Mouse (Mus musculus) MN1 (cell line): Measurements from ENCODE around the gene Rreb1.

ENCODE experiments used
- DNase-seq: peaks from one replicate; pipeline ENCODE4 v3.0.0-alpha.2; 2016; ENCODE audit warnings: low spot score

Gene Rreb1

DNA sequence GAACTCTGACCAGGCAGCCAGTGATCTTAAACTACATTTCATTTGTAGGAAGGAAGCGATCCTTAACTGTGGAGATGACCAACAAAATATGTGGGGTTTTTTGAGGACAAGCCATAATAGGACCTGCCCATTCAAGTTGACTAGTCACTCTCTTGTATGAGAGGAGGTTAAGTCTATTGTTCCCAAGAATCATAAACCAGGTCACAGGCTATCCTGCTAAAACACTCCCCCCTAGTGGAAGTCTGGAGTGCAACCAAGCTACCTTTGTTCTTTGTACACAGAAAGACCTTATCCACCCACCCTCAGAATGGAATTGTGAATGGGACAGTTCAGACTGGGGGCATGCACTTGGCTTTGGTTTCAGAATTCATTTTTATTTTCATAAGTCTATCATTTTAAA is 166.1 kb downstream of the Rreb1 start:
- peak; percentile 48 for DNase-seq

DNA sequence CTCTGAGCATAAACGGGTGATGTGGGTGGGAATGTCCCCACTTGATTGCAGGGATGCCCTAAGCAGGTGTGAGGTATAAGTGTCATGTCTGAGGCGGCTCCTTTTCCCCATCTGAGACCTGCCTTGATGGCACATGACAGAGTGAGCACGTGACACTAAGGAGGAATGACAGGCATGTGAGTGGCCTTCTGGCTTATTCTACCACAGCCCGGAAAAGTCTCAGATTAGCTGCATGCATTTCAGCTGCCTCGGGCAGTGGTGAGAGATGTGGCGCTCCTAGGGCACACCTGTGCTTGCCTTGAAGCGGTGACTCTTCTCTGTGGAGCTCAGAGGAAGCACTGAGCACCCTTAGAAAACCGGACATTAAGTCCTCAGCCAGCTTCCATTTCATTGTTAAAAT is 167.2 kb downstream of the Rreb1 start:
- no peak for DNase-seq

DNA sequence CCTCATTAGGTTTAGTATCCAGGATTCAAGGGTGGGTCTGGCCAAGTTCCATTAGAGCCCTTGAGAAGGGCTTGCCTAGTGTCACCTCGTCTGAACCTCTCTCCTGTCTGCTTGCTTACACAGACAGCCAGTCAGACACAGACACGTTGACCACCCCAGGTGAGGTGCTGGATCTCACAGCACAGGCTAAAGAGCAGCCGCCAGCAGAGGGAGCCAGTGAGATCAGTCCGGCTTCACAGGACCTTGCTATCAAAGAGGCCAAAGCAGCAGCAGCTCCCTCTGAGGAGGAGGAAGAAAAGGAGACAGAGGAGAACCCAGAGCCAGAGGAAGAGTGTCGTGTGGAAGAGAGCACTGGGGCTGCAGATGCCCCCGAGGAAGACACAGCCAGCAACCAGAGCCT is 168.5 kb downstream of the Rreb1 start:
- DNase-seq: peak; percentile 70

DNA sequence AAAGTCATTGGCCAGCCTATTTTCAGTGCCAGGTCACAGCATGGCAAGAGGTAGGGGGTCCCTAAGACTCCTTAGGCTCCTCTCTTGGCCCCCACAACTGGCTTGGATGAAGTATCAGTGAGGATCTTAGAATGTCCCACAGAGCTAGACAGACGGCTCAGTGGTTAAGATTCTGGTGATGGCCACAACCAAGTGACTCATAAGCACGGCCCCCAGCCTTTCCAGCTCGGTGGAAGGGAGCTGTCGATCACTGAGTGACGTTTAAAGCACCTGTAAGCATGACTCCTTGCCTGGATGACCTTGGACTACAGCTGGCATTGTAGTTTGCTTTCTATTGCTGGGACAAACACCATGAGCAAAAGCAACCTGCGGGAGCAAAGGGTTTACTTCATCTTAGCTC is 174.8 kb downstream of the Rreb1 start:
- no peak for DNase-seq

DNA sequence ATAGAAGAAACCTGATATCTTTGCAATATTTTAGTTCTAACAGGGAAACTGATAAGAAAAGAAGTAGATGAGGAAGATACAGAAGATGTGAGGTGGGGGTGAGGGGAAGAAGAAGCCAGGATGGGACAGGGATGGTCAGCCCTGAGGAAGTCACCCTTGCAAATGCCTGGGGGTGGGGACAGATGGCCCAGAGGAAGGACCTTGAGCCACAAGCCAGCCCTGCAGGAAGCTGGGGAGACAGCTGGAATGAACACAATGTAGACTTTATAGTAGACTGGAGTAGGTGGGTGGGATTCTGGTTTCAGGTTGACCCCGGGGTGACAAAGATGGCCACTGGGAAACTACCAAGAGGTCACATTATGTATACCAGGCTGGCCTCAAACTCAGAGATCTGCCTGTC is 176.1 kb downstream of the Rreb1 start:
- no peak for DNase-seq

DNA sequence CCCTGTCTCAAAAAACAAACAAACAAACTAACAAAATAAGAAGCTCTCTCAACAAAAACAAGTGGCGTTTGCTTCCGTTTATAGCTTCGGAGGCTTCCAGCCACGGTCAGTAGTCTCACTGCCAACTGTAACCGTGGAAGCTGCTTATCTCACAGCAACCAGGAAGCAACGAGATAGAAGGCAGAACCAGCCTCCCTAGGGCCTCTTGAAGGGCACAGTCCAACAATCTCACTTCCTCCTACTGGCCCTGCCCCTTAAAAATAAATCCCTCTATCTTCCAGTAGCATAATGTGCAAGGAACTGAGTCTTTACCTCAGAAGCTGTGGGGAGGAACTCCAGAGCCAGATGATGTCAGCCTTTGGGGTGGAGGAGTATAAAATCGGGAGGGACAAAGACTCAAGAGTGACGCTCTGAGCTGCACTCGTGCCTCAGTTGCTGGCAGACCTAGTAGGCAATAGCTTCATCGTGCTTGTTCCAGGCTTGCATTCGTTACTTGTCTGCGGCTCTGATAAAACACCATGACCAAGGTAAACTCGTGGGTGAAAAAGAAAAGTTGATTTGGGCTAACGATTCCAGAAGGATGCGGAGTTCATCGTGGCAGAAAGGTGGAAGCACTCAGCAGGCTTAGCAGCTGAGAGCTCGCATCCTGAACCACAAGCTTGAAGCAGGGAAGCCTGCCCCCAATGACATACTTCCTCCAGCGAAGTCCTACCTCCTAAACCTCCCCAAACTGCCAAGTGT is 180.5 kb downstream of the Rreb1 start:
- no peak for DNase-seq

DNA sequence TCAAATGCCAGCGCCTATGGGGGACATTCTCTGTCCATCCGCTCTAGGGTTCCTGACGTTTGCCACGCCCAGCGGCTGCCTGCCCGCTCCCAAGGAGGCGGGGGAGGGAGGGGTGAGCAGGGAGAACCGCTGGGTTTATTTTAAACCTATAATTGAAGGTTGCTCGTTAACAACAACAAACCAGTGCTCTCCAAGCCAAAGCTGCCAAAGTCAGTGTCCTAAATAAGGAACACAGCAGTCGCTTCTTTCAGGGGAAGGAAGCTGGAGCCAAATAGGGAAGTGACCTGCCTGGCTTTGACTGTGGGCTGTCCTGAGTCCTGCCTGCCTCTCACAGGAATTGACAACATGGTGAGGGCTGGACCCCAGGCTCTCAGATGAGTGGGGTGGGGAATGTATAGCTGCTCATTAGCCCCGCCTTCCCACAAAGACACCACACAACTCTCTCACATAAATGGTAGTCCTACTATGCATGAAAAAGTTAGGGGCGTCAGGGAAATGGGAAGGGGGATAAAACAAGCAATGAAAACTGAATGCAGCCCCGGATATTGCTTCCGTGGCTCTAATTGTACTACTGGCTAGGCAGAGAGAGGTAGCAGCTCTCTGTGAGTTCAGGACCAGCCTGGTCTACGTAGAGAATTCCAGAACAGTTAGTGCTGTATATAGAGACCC is 181.2 kb downstream of the Rreb1 start:
- no peak for DNase-seq

DNA sequence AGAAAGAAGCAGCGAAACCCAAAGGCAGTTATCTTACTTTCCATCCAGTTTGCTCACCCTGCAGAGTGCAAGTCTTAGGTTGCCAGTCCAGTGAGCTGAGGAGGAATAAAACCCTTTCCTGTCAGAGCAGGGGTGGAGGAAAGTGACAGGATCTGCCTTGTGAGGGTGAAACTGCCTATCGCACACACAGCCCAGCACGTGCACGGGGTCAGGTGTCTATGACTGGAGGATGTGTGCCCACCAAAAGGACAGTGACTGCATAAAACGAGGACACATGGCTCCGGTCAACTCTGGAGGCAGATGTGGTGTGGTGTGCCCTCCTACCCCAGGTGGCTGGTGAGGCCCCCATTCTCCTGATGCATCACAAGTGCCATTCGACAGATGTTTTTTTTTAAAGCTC is 181.7 kb downstream of the Rreb1 start:
- no peak for DNase-seq

DNA sequence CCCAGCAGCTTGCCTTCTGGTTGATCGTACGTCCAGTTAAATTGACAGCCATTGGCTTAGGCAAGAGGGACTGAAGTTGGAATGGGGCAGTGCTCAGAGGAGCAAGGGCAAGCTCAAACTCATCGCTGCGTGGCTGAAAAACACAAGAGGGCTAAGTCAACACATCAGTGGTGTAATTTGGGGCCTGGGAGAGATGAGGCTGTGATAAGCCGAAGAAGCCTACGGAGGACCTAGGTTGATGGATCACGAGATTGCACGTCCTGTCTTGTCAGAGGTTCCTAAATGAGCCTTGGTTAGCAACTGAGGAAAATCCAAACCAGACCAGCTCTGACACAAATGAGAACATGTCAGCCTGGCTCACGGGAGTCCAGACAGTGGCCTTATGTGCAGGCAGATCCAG is 184.3 kb downstream of the Rreb1 start:
- no peak for DNase-seq

DNA sequence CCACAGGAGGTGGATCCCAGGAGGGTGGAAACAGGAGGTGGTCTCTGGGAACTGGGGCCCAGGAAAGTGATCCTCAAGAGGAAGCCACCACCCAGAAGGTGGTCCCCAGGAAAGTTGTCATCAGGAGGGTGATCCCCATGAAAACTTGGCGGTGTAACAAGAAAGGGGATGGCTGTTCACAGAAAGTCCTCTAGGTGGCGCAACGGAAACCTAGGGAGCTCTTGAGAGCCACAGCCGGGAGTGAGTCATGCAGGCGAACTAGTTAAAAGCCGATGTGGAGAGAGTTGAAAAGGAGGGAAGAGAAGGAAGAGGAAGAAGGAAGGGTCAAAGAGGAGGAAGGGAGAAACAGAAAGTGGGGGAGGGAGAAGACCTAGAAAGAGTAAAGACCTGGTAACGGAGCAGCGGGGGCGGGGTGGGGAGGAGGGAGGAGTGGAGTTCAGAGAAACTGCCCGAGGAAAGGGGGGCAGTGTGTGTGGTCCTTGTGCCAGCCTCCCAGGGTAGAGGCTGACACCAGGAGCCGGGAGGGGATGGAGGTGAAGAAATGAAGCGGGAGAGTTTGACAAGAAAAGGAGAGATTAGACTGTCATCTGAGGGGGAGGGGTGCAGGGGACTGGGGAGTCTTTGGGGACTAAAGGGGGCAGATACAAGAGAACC is 185.3 kb downstream of the Rreb1 start:
- peak; percentile 81 for DNase-seq

DNA sequence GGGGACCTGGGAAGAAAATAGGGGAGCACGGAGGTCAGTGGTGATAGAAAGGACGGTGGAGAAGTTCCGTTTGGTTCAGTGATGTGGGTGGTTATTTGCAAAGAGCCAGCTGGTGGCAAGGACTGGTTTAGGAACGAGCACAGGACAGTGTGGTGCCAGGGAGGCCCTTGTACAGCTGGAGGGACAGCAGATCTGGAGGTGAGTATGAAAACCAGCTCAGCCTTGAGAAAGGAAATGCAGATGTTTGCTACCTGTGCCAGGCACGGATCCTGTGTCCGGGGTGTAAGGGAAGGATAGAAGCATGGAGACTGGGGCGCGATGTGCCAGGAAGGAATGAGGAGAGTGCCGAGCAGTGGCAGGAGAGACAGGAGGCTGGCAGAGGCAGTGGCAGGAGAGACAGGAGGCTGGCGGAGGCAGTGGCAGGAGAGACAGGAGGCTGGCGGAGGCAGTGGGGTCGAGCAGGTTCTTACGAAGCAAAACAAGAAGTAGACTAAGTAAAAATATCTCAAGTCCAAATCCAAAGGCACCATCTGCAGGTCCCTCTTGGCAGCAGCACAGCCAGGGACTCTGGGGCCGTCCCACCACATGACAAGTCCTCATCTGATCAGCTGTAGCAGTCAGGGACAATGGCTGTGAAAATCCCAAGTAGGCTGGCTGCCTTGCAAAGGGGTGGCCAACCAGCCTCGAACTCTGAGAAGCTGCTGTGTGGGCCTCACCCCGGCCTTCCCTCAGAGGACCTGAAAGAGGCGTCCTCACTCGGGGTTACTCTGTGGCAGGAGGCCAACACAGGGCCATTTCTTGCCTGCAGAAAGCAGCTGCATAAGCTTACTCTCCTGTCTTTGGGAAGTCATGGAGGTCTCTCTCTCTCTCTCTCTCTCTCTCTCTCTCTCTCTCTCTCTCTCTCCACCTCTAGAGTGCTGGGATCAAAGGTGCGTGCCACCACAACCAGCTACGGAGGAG is 186.2 kb downstream of the Rreb1 start:
- DNase-seq: peak; percentile 14

DNA sequence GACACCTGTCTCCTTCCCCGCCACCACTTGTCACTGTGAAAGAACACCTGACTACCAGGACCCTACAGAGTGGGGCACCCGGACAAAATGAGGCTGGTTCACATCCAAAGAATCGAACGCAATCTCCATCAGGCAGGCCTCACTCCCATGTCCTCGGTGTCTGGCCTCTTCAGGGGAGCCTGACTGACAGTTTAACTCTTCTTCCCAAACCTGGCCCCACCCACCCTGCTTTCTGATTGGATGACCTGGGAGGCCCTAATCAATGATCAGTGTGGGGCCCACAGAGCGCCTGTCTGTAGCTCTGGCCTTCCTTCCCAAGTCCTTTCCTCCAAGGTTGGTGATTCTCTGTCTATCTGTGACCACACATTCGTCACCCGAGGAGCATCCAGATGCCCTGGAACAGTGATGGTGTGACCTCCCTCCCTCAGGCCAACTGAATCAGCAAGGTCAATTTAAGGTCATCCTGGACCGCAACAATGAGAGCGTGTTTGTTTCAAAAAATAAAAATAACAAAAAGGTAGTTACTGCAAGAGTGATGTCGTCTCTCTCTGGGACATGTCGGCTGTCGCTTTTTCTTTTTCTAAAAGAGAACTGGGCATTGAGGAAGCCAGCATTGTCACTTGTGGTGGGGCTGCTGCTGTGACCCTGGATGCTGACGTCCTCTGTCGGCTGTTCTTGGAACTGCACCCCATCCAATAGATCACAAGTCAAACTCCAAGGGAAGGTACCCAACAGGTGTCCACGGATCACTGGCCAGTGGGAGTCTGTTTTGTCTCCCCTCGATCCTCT is 187.1 kb downstream of the Rreb1 start:
- peak; percentile 39 for DNase-seq

DNA sequence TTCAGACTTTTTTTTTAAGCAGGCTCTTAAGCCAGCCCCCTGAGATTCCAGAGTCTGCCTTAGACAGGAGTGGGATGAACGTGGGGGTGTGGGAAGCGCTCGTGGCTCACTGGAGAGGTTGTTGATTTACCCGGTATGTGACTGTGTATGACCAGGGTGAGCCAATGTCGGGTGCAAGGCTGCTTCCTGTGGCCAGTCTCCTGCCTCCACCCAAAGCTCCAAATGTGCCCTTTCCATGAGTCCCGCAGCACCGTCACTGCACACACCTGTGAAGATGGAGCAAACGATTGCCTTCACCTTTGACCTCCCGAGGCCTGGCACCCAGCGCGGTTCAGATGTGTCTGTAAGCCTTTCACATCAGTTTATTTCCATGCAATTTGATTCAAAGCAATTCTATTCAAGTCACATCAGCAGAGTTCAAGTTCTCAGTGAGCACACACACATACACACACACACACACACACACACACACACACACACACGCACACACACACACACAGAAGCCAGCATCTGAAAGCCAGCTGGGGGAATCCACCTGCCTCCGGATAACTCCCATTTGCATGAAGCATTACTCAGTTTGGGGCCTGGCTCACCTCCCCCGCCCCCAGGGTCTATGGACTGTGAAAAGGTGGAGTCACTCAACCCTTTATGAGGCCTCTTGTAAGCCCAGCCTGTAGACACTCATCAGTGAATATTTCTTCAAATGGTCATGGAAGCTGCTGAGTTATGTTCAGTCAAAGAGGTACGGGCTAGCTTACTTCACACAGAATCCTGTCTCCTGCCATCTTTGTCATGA is 188.3 kb downstream of the Rreb1 start:
- DNase-seq: no peak

DNA sequence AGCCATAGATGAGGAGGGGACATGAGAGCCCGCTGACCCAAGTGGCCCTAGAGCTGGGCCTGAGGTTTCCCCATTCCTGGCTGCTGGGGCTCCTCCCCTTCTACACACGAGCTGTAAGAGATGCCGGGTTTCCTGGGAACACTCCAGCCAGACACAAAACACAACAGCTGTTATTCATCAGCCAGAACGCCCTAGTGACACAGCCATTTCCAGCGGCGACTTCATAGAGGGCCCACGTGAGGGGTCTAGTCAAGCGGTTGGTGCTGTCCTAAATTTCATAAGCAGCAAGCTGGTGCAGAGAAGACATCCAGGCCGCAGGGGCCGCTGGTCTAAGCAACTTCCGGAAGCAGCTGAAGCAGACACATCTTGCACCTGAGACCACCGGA is 188.8 kb downstream of the Rreb1 start:
- no peak for DNase-seq

DNA sequence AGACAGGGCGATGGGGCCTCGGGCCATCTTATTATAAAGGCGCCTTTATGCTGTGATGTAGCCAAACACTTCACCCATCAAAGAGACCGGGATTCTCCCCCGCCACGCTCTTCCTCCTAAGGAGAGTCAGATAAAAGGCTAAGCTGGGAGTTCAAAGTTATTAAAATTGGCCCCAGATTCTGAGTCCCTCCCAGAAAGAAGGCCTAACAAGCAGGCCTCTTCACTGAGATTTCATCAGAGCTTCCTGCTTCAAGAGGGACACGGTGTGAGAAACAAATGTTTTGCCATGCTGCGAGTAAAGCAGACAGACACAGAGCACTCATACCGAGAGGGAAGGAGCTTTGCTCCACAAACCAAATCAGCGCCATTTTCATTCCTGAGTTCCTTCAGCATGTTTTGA is 189.4 kb downstream of the Rreb1 start:
- no peak for DNase-seq

DNA sequence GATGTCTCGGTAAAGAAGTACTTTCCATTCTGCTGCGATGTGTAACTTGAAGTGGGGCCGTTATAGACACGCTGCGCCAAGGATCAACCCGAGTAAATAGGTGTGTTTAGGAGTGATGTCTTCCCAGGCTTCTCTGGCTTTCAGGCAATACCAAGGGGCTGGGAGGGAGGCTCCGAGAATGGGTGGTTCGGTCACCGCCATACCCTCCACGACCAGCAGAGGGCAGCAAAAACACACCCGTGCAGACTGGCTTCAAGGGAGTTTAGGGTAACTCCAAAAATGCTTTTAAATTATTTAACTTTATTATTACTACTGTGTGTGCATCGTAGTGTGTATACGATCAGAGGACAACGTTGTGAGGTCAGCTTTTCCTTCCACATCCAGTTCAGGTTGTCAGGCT is 191.1 kb downstream of the Rreb1 start:
- peak; percentile 63 for DNase-seq

DNA sequence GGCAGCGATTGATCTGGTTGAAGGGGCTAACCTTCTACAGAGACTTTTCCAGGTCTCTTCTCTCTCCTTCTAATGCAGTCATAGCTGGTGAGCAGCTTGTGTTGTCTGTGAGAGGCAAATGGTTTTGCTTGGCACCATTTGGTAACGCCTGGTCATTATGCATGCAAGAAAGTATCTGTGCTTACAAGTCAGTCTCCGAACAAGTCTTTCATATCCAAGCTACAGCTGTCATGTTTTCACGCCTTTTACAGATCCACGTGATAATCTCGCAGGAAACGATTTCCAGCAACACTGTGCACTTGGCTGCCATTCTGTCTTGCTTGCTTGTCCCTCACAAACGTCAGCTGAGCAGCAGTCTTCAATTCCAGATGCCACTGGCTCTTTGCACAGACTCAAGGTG is 191.8 kb downstream of the Rreb1 start:
- no peak for DNase-seq

DNA sequence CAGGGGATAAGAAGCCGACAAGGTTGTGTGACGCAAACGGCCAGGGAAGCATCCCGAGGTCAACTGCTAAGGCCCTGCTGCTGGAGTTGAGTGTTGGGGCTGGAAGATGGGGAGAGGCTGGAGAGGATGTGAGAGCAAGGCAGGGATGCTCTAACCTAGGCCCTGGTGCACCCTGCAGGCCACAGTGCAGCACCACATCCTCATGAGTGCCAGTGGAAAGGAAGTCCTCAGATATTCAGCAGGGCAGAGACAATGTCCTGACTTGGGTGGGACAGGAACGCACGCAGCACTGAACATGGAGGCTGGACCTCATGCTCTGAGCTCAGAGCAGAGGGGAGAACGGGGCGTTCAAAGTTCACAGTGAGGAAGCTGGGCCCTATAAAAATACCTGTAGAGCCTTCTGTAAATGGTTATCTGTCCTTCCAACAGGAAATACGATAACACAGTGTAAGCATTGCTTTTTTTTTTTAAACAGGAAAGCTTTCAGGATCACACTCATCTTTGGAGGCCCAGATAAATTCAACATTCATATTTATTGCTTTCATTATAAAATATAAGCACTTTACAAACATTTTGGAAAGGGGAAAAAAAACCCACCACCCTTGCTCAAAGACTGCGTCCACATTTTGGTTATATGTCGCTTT is 192.8 kb downstream of the Rreb1 start:
- no peak for DNase-seq

DNA sequence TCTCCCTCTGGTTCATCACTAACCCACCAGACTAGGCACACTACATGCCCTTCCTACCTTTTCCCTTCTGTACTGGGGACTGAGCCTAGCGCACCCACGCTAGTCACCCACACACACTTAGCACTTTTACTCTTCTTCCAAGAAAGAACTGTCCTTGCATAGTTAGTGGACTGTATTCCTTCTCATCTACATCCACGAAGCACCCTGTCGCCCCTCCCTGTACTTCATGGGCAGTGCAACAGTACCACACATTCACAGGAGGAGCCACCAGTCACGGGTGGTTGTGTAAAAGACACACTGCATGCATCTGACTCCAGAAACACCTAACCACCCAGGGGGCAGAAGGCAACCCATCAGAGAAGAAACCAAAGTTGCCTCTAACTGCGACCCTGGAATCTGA is 195.8 kb downstream of the Rreb1 start:
- no peak for DNase-seq

DNA sequence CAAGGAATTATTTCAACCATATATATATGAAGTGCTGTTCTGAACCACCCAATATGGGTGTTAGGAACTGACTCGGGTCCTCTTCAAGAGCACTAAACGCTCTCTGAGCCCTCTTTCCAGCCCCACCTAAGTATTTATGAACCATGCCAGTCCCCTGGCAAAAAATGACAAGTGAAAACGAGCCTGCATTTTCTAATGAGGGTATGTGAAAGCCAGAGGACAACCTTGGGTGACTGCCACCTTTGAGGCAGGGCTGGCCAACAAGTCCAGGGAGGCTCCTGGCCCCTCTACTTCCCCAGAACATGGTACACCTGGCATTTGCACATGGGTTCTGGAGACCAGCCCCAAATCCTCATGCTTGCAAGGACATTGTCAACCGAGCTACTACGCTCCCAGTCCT is 196.5 kb downstream of the Rreb1 start:
- DNase-seq: no peak
